Mouse (Mus musculus) midbrain, embryonic 10.5 days (tissue): Measurements from ENCODE around the gene Carf. TPM values are rescaled to one million over a fixed set of nuclear protein-coding genes. Genes with fewer than 3 reads are reported as not detected.
"Not testable (repeated sequence)": the region's sequence is repeated elsewhere in the genome, so short reads cannot be mapped to it uniquely, and the experiment has no call there.

Experiments
- DNase-seq: peaks from one replicate; pipeline ENCODE4 v3.0.0-alpha.2; 2017; ENCODE audit warnings: low spot score
- H3K27ac ChIP-seq: fragments of 300-500 bp; sonication (generic); replicated peaks from 2 replicates; pipeline ENCODE4 v1.5.1; 2016; ENCODE audit warnings: mild to moderate bottlenecking
- H3K27me3 ChIP-seq: fragments of 300-500 bp; sonication (generic); 2 replicates; pipeline ENCODE4 v1.6.1; 2016; ENCODE audit warnings: low read depth, mild to moderate bottlenecking; ENCODE audit not compliant: poor library complexity, severe bottlenecking
- H3K36me3 ChIP-seq: fragments of 300-500 bp; sonication (generic); 2 replicates; pipeline ENCODE4 v1.6.1; 2016; ENCODE audit warnings: mild to moderate bottlenecking, moderate library complexity
- H3K4me1 ChIP-seq: fragments of 300-500 bp; sonication (generic); 2 replicates; pipeline ENCODE4 v1.6.1; 2016
- H3K4me3 ChIP-seq: fragments of 300-500 bp; sonication (generic); 2 replicates; pipeline ENCODE4 v1.5.1; 2016; ENCODE audit warnings: mild to moderate bottlenecking, moderate library complexity
- H3K9me3 ChIP-seq: fragments of 300-500 bp; sonication (generic); replicated peaks from 2 replicates; pipeline ENCODE4 v1.6.1; 2016; ENCODE audit warnings: mild to moderate bottlenecking
- WGBS: fragments of 180-500 bp; shearing (Covaris S2); methylation state at CpG from one replicate; pipeline ENCODE4 v1.1.7; 2016; 5-methylcytosine and 5-hydroxymethylcytosine counted together
- polyA plus RNA-seq: library from polyadenylated mRNA; unstranded; fragments of >200 nt; fragmentation: Nextera tagmentation; extraction: Ambion mirVana; gene quantifications from 2 replicates; pipeline ENCODE4 v1.2.1, GENCODE M21; 2016

Carf gene
- 4.2 and 5.4 TPM in 2 replicates for polyA plus RNA-seq

GRCm38 (mm10) chr1:60098024-60098781 is at the start of gene Carf, which contains the start of gene Wdr12:
Carf (plus strand) TSS chr1:60098247.
Wdr12 (minus strand) TSS chr1:60098645.
- peaks cover 15% of the 10 kb centered on the region for H3K4me1 ChIP-seq
- H3K27ac ChIP-seq: peak within 1 kb of the TSS; percentile 98
- DNase-seq: peak; percentile 96
- WGBS: under 1% methylated on average over 70 of the region's 71 CpGs
- H3K36me3 ChIP-seq: peaks cover 22% of the 10 kb centered on the region
- peak within 1 kb of the TSS; percentile 81 for H3K4me3 ChIP-seq
- no peaks in the 10 kb centered on the region for H3K27me3 ChIP-seq
- H3K9me3 ChIP-seq: no peaks in the 10 kb centered on the region

DNA sequence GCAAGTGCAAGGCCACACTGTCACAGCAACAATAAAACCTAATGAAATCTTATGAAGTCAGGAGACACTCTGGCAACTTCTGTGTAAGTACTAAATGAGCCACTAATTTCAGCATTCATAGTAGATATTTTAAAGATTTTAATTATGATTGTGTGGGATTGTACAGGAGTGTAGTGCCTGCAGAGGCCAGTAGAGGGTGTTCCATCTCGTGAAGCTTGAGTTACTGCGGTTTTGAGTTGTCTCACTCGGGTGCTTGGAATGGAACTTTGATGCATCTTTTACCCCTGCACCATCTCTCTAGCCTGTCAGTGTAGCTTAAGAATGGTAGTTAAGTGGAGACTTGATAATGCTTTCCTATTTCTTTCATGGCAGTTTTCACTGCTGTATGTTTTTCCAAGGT is 43.4 kb upstream of the Carf start:
- H3K4me1 ChIP-seq: no peaks in the 10 kb centered on the region
- H3K27me3 ChIP-seq: no peaks in the 10 kb centered on the region
- H3K36me3 ChIP-seq: no peaks in the 10 kb centered on the region
- no peaks in the 10 kb centered on the region for H3K9me3 ChIP-seq
- H3K4me3 ChIP-seq: no peak overlapping the region
- H3K27ac ChIP-seq: no peak overlapping the region
- WGBS: 39% methylated on average over 3 of the region's 3 CpGs
- no peak for DNase-seq

- no peaks in the 10 kb centered on the region for H3K4me1 ChIP-seq
- 89% methylated on average over 3 of the region's 3 CpGs for WGBS
- H3K36me3 ChIP-seq: no peaks in the 10 kb centered on the region
- no peak for DNase-seq
- H3K27ac ChIP-seq: no peak overlapping the region
- H3K27me3 ChIP-seq: no peaks in the 10 kb centered on the region
- H3K9me3 ChIP-seq: no peaks in the 10 kb centered on the region
- H3K4me3 ChIP-seq: no peak overlapping the region
These were observed 41.7 kb upstream of the Carf start for GRCm38 (mm10) chr1:60056310-60056709.

- not testable (repeated sequence) for H3K9me3 ChIP-seq, H3K4me3 ChIP-seq, H3K27me3 ChIP-seq, H3K4me1 ChIP-seq, H3K27ac ChIP-seq, DNase-seq, H3K36me3 ChIP-seq
These were observed 27.3 kb upstream of the Carf start for GRCm38 (mm10) chr1:60070725-60071124.

DNA sequence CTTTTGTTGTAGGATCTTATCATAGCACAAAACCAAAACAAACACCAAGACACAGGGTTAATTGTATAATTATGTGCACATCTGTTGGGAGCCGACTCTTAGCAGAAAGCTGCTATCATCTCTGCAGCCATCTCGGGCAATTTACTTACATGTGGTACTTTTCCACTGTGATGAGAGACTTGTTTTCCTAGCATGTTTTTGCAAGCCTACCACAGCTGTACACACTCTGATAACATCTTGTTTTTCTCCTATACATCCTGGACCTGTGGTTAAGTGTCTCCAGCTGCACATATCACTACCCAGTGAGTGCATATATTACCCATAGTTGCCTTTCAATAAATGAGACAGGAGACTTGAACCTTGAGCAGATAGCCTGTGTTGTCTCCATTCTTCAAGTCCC is 23.1 kb upstream of the Carf start:
- peaks cover 44% of the 10 kb centered on the region for H3K36me3 ChIP-seq
- H3K27me3 ChIP-seq: no peaks in the 10 kb centered on the region
- no peaks in the 10 kb centered on the region for H3K4me1 ChIP-seq
- no peak overlapping the region for H3K27ac ChIP-seq
- no peak overlapping the region for H3K4me3 ChIP-seq
- WGBS: 84% methylated on average over 2 of the region's 2 CpGs
- DNase-seq: no peak
- no peaks in the 10 kb centered on the region for H3K9me3 ChIP-seq

- DNase-seq: no peak
- no peaks in the 10 kb centered on the region for H3K27me3 ChIP-seq
- WGBS: 86% methylated on average over 3 of the region's 3 CpGs
- H3K27ac ChIP-seq: no peak overlapping the region
- H3K4me1 ChIP-seq: no peaks in the 10 kb centered on the region
- H3K9me3 ChIP-seq: no peaks in the 10 kb centered on the region
- H3K4me3 ChIP-seq: no peak overlapping the region
- H3K36me3 ChIP-seq: peaks cover 51% of the 10 kb centered on the region
These were observed 22.5 kb upstream of the Carf start for GRCm38 (mm10) chr1:60075590-60075989.

- H3K36me3 ChIP-seq: peaks cover 59% of the 10 kb centered on the region
- H3K4me3 ChIP-seq: no peak overlapping the region
- DNase-seq: no peak
- WGBS: 89% methylated on average over 6 of the region's 6 CpGs
- H3K4me1 ChIP-seq: no peaks in the 10 kb centered on the region
- H3K9me3 ChIP-seq: no peaks in the 10 kb centered on the region
- no peak overlapping the region for H3K27ac ChIP-seq
- H3K27me3 ChIP-seq: no peaks in the 10 kb centered on the region
These were observed 21.6 kb upstream of the Carf start for GRCm38 (mm10) chr1:60076411-60076810.

DNA sequence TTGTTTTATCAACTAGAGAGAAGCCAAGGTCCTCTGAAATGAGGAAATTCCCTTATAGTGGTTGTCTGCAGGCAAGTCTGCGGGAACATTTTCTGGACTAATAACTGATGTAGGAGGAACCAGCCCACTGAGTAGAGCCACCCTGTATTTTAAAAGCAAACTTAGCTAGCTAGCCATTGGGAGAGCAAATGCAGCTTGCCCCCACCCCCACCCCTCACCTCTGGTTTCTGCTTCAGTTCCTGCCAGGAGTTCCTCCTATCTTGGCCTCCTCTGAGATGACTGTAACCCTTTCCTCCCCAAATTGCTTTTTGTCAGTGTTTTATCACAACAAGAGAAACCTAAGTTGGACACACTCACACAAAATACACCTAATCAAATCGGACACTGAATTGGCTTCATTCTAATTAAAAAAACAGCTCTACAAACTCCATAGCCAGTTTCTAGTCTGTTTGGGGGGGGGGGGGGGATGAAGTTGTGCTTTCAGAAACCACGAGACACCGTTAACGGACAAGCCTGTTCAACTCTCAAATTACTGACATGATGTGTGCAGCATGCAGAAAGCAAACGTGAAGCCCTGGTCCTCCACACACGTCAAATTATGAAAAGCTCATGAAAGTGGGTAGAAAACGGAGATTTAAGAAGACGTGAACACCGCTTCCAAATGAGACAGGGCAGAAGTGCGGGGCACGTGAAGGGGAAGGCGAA is 1.3 kb upstream of the Carf start:
- Histone ChIP-seq H3K27me3 (no peaks in the 10 kb centered on the region), H3K4me3 (peak overlapping the region; percentile 81), H3K9me3 (no peaks in the 10 kb centered on the region), H3K36me3 (peaks cover 37% of the 10 kb centered on the region), H3K27ac (peak overlapping the region; percentile 98; the same call in 1 of the 2 replicates), H3K4me1 (peaks cover 15% of the 10 kb centered on the region)
- WGBS: 12% methylated on average over 13 of the region's 13 CpGs
- DNase-seq: no peak

- H3K4me1 ChIP-seq: peaks cover 15% of the 10 kb centered on the region
- H3K36me3 ChIP-seq: peaks cover 30% of the 10 kb centered on the region
- peak; percentile 76 for DNase-seq
- no peaks in the 10 kb centered on the region for H3K9me3 ChIP-seq
- no peaks in the 10 kb centered on the region for H3K27me3 ChIP-seq
- H3K4me3 ChIP-seq: peak overlapping the region; percentile 81
- WGBS: under 1% methylated on average over 25 of the region's 25 CpGs
- peak overlapping the region; percentile 98 for H3K27ac ChIP-seq
These were observed 597 bp upstream of the Carf start for GRCm38 (mm10) chr1:60097277-60098023.

DNA sequence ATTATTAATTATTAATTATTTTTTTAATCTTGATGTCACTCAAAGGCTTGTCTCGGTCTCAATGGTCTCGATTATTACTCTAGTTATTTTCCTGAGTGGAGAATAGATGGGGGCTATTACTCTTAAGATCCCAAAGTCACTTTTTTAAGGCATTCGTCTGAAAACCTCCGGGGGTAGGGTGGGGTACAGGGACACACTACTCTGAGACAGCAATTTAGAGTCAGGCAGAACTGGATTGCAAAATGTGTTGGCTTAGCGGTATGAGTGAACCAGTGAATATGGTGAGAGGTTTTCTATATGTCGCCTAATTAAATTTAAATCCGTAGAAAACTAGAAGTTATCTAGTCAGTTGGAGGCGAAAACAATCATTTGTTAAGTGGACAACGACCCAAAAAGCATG is 792 bp downstream of the Carf start:
- no peaks in the 10 kb centered on the region for H3K9me3 ChIP-seq
- peak overlapping the region; percentile 81 for H3K4me3 ChIP-seq
- no peak for DNase-seq
- peaks cover 16% of the 10 kb centered on the region for H3K36me3 ChIP-seq
- H3K27ac ChIP-seq: peak overlapping the region; percentile 98
- 18% methylated on average over 9 of the region's 9 CpGs for WGBS
- H3K4me1 ChIP-seq: peaks cover 15% of the 10 kb centered on the region
- H3K27me3 ChIP-seq: no peaks in the 10 kb centered on the region

GRCm38 (mm10) chr1:60104582-60104981 is 6.5 kb downstream of the Carf start:
- no peak for DNase-seq
- Histone ChIP-seq H3K27me3 (no peaks in the 10 kb centered on the region), H3K4me3 (no peak overlapping the region), H3K4me1 (no peaks in the 10 kb centered on the region), H3K27ac (no peak overlapping the region), H3K9me3 (no peaks in the 10 kb centered on the region), H3K36me3 (peaks cover 14% of the 10 kb centered on the region)
- WGBS: 98% methylated on average over 1 of the region's 1 CpGs

DNA sequence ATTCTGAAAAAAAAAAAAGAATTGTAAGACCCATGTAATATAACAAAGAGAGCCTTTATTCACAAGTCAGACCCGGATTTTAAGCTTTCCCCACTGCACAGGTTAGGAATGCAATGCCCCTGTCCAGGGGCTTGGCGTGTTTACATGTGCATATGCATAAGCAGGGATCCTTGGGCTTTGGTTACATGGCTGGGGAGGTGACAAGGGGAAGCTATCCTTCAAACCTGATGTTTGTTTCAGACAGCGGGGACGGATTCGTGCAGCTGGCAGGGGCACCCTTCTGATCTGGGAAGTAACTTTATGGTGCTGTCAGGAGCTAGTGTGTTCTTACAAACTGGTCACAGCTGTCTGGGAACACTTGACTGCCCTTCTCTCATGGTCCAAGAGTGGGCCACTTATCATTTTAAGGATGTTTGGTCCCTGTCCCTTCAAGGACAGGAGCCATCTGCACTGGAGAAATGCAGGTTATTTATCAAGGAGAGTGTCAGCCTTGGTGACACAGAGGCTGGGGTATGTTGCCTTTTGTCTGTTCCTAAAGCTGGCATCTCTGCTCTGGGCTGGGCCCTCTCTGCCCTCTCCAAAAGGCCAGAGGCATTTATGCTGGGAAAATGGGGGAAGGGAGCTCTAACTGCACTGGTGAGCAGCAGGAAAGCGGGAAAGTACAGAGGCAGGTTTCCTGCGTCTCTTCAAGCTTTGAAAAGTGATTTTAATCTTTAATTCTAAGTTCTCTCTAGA is 19.8 kb downstream of the Carf start:
- 85% methylated on average over 7 of the region's 7 CpGs for WGBS
- Histone ChIP-seq H3K27me3 (no peaks in the 10 kb centered on the region), H3K9me3 (no peaks in the 10 kb centered on the region), H3K36me3 (peaks cover 14% of the 10 kb centered on the region), H3K4me3 (no peak overlapping the region), H3K27ac (no peak overlapping the region), H3K4me1 (no peaks in the 10 kb centered on the region)
- DNase-seq: no peak
